Mouse (Mus musculus): Measurements from ENCODE around the gene Sorcs2. TPM values are rescaled to one million over a fixed set of nuclear protein-coding genes. Genes with fewer than 3 reads are reported as not detected.
A peak's percentile ranks its signal among the peaks of the same experiment; 100 is the strongest.

The Sorcs2 gene
- total RNA-seq, 4 experiments from 2014 or later = 46.9 to 54.4 (median 48.9) TPM

GRCm38 (mm10) chr5:36359535-36360243, 38.2 kb downstream of the Sorcs2 start:
- peak; percentile 42 to 63 for DNase-seq (ENCODE audit: low spot score in 2 of 2)

GRCm38 (mm10) chr5:36358161-36358560, 39.8 kb downstream of the Sorcs2 start:
- no peak for DNase-seq (ENCODE audit: low spot score in 2 of 2)

- DNase-seq (ENCODE audit: low spot score in 2 of 2) = no peak
Measured at GRCm38 (mm10) chr5:36356659-36357058, 41.3 kb downstream of the Sorcs2 start.

GRCm38 (mm10) chr5:36355683-36356082, 42.3 kb downstream of the Sorcs2 start:
- no peak for DNase-seq (ENCODE audit: low spot score in 2 of 2)

GRCm38 (mm10) chr5:36353679-36354078, 44.3 kb downstream of the Sorcs2 start:
- DNase-seq (ENCODE audit: low spot score in 2 of 2) = no peak

GRCm38 (mm10) chr5:36353194-36353593, 44.7 kb downstream of the Sorcs2 start:
- DNase-seq (ENCODE audit: low spot score in 2 of 2) = no peak

- DNase-seq (ENCODE audit: low spot score in 2 of 2) = no peak
Measured at GRCm38 (mm10) chr5:36346698-36347097, 51.2 kb downstream of the Sorcs2 start.

GRCm38 (mm10) chr5:36339283-36339682, 58.7 kb downstream of the Sorcs2 start:
- no peak for DNase-seq (ENCODE audit: low spot score in 2 of 2)

GRCm38 (mm10) chr5:36336252-36336651, 61.7 kb downstream of the Sorcs2 start:
- peak in 1 of 2 experiments; percentile 31 for DNase-seq (ENCODE audit: low spot score in 2 of 2)

- no peak for DNase-seq (ENCODE audit: low spot score in 2 of 2)
Measured at GRCm38 (mm10) chr5:36335661-36336060, 62.3 kb downstream of the Sorcs2 start.

GRCm38 (mm10) chr5:36334227-36334626, 63.7 kb downstream of the Sorcs2 start:
- no peak for DNase-seq (ENCODE audit: low spot score in 2 of 2)

- DNase-seq (ENCODE audit: low spot score in 2 of 2) = peak in 1 of 2 experiments; percentile 49
Measured at GRCm38 (mm10) chr5:36330472-36331155, 67.3 kb downstream of the Sorcs2 start.

- no peak for DNase-seq (ENCODE audit: low spot score in 2 of 2)
Measured at GRCm38 (mm10) chr5:36326057-36327010, 71.6 kb downstream of the Sorcs2 start.

GRCm38 (mm10) chr5:36324140-36324572, 73.8 kb downstream of the Sorcs2 start:
- DNase-seq (ENCODE audit: low spot score in 2 of 2) = peak; percentile 77 to 85

GRCm38 (mm10) chr5:36323526-36323925, 74.4 kb downstream of the Sorcs2 start:
- DNase-seq (ENCODE audit: low spot score in 2 of 2) = peak; percentile 66 to 78

- no peak for DNase-seq (ENCODE audit: low spot score in 2 of 2)
Measured at GRCm38 (mm10) chr5:36321581-36321980, 76.4 kb downstream of the Sorcs2 start.

- DNase-seq (ENCODE audit: low spot score in 2 of 2) = no peak
Measured at GRCm38 (mm10) chr5:36320667-36321066, 77.3 kb downstream of the Sorcs2 start.

GRCm38 (mm10) chr5:36317641-36318368, 80.1 kb downstream of the Sorcs2 start:
- no peak for DNase-seq (ENCODE audit: low spot score in 2 of 2)

GRCm38 (mm10) chr5:36315106-36315505, 82.8 kb downstream of the Sorcs2 start:
- no peak for DNase-seq (ENCODE audit: low spot score in 2 of 2)

GRCm38 (mm10) chr5:36313353-36314079, 84.4 kb downstream of the Sorcs2 start:
- peak; percentile 58 to 59 for DNase-seq (ENCODE audit: low spot score in 2 of 2)
